Mouse (Mus musculus): ENCODE data around the gene Prkag1. TPM values are rescaled to one million over a fixed set of nuclear protein-coding genes. Genes with fewer than 3 reads are reported as not detected.

Prkag1 gene
- polyA plus RNA-seq, 1 experiment from 2014 or later: 59.0 TPM

- Histone ChIP-seq H3K4me1 (replicated peaks; ENCODE audit: control insufficient read depth, insufficient read depth, low read length) (peaks cover 24% of the 10 kb centered on the region), H3K4me3 (replicated peaks; ENCODE audit: low read length) (no peak overlapping the region), H3K36me3 (replicated peaks; ENCODE audit: control insufficient read depth, insufficient read depth) (no peaks in the 10 kb centered on the region), H3K9ac (no peak overlapping the region), H3K9me3 (ENCODE audit: control insufficient read depth, low read length) (no peaks in the 10 kb centered on the region), H3K27ac (no peak overlapping the region), H3K27me3 (ENCODE audit: control insufficient read depth, insufficient read depth, low read length) (peaks cover 93% of the 10 kb centered on the region), H3K4me2 (replicated peaks) (no peak overlapping the region)
- DNase-seq (ENCODE audit: low spot score) (no peak), ATAC-seq (ENCODE audit: low FRiP score) (no peak)
- whole genome bisulfite sequencing: 6% methylated on average over 9 of the region's 11 CpGs
These were observed 52.5 kb downstream of the Prkag1 start for GRCm38 (mm10) chr15:98778806-98779205.

- Histone ChIP-seq H3K27me3 (ENCODE audit: control insufficient read depth, insufficient read depth, low read length) (peaks cover 97% of the 10 kb centered on the region), H3K9ac (no peak overlapping the region), H3K36me3 (replicated peaks; ENCODE audit: control insufficient read depth, insufficient read depth) (no peaks in the 10 kb centered on the region), H3K4me3 (replicated peaks; ENCODE audit: low read length) (peak overlapping the region; percentile 20), H3K4me1 (replicated peaks; ENCODE audit: control insufficient read depth, insufficient read depth, low read length) (peaks cover 24% of the 10 kb centered on the region), H3K9me3 (ENCODE audit: control insufficient read depth, low read length) (no peaks in the 10 kb centered on the region), H3K4me2 (replicated peaks) (peak overlapping the region; percentile 45), H3K27ac (no peak overlapping the region)
- no peak for DNase-seq (ENCODE audit: low spot score)
- 2% methylated on average over 23 of the region's 25 CpGs for WGBS
- no peak for ATAC-seq (ENCODE audit: low FRiP score)
These were observed 53.0 kb downstream of the Prkag1 start for GRCm38 (mm10) chr15:98778191-98778770.

GRCm38 (mm10) chr15:98777762-98778161, 53.6 kb downstream of the Prkag1 start, which contains the start of gene Wnt10b:
Gene Wnt10b, minus strand, starts transcription at chr15:98778150.
- Histone ChIP-seq H3K4me1 (replicated peaks; ENCODE audit: control insufficient read depth, insufficient read depth, low read length) (peaks cover 25% of the 10 kb centered on the region), H3K27me3 (ENCODE audit: control insufficient read depth, insufficient read depth, low read length) (peaks cover 98% of the 10 kb centered on the region), H3K4me2 (replicated peaks) (peak within 1 kb of the TSS; percentile 45), H3K4me3 (replicated peaks; ENCODE audit: low read length) (peak within 1 kb of the TSS; percentile 20), H3K27ac (no peak within 1 kb of the TSS), H3K36me3 (replicated peaks; ENCODE audit: control insufficient read depth, insufficient read depth) (no peaks in the 10 kb centered on the region), H3K9ac (no peak within 1 kb of the TSS), H3K9me3 (ENCODE audit: control insufficient read depth, low read length) (no peaks in the 10 kb centered on the region)
- 2% methylated on average over 21 of the region's 33 CpGs for WGBS
- DNase-seq (ENCODE audit: low spot score) (no peak), ATAC-seq (ENCODE audit: low FRiP score) (no peak)

- H3K9ac ChIP-seq: no peak overlapping the region
- DNase-seq (ENCODE audit: low spot score) (no peak), ATAC-seq (ENCODE audit: low FRiP score) (no peak)
- no peak overlapping the region for H3K27ac ChIP-seq
- peaks cover 100% of the 10 kb centered on the region for H3K27me3 ChIP-seq (ENCODE audit: control insufficient read depth, insufficient read depth, low read length)
- H3K9me3 ChIP-seq (ENCODE audit: control insufficient read depth, low read length): no peaks in the 10 kb centered on the region
- no peaks in the 10 kb centered on the region for H3K36me3 ChIP-seq (replicated peaks; ENCODE audit: control insufficient read depth, insufficient read depth)
- no peak overlapping the region for H3K4me3 ChIP-seq (replicated peaks; ENCODE audit: low read length)
- H3K4me2 ChIP-seq (replicated peaks): no peak overlapping the region
- peaks cover 30% of the 10 kb centered on the region for H3K4me1 ChIP-seq (replicated peaks; ENCODE audit: control insufficient read depth, insufficient read depth, low read length)
- 2% methylated on average over 18 of the region's 19 CpGs for WGBS
These were observed 54.2 kb downstream of the Prkag1 start for GRCm38 (mm10) chr15:98777005-98777616.

GRCm38 (mm10) chr15:98776280-98777004, 54.9 kb downstream of the Prkag1 start:
- no peak overlapping the region for H3K9ac ChIP-seq
- no peak for DNase-seq (ENCODE audit: low spot score)

GRCm38 (mm10) chr15:98775533-98775932, 55.8 kb downstream of the Prkag1 start:
- no peak for DNase-seq (ENCODE audit: low spot score)
- H3K4me2 ChIP-seq (replicated peaks): no peak overlapping the region
- H3K9ac ChIP-seq: no peak overlapping the region
- WGBS: under 1% methylated on average over 5 of the region's 5 CpGs
- H3K27ac ChIP-seq: no peak overlapping the region
- no peaks in the 10 kb centered on the region for H3K9me3 ChIP-seq (ENCODE audit: control insufficient read depth, low read length)
- H3K4me1 ChIP-seq (replicated peaks; ENCODE audit: control insufficient read depth, insufficient read depth, low read length): peaks cover 30% of the 10 kb centered on the region
- peaks cover 100% of the 10 kb centered on the region for H3K27me3 ChIP-seq (ENCODE audit: control insufficient read depth, insufficient read depth, low read length)
- no peaks in the 10 kb centered on the region for H3K36me3 ChIP-seq (replicated peaks; ENCODE audit: control insufficient read depth, insufficient read depth)
- H3K4me3 ChIP-seq (replicated peaks; ENCODE audit: low read length): no peak overlapping the region
- ATAC-seq (ENCODE audit: low FRiP score): no peak

More at GRCm38 (mm10) chr15:98776280-98777004, 54.9 kb downstream of the Prkag1 start:
- no peaks in the 10 kb centered on the region for H3K9me3 ChIP-seq (ENCODE audit: control insufficient read depth, low read length)
- peaks cover 30% of the 10 kb centered on the region for H3K4me1 ChIP-seq (replicated peaks; ENCODE audit: control insufficient read depth, insufficient read depth, low read length)
- no peaks in the 10 kb centered on the region for H3K36me3 ChIP-seq (replicated peaks; ENCODE audit: control insufficient read depth, insufficient read depth)
- no peak; the same call in 1 of the 2 replicates for ATAC-seq (ENCODE audit: low FRiP score)
- 1% methylated on average over 62 of the region's 62 CpGs for WGBS
- peak overlapping the region; percentile 38 for H3K4me2 ChIP-seq (replicated peaks)
- H3K4me3 ChIP-seq (replicated peaks; ENCODE audit: low read length): peak overlapping the region; percentile 16
- peaks cover 100% of the 10 kb centered on the region for H3K27me3 ChIP-seq (ENCODE audit: control insufficient read depth, insufficient read depth, low read length)
- no peak overlapping the region for H3K27ac ChIP-seq

GRCm38 (mm10) chr15:98774096-98774495, 57.2 kb downstream of the Prkag1 start:
- ATAC-seq (ENCODE audit: low FRiP score) (no peak), DNase-seq (ENCODE audit: low spot score) (no peak)
- Histone ChIP-seq H3K9me3 (ENCODE audit: control insufficient read depth, low read length) (no peaks in the 10 kb centered on the region), H3K27me3 (ENCODE audit: control insufficient read depth, insufficient read depth, low read length) (peaks cover 99% of the 10 kb centered on the region), H3K4me1 (replicated peaks; ENCODE audit: control insufficient read depth, insufficient read depth, low read length) (peaks cover 30% of the 10 kb centered on the region), H3K4me2 (replicated peaks) (no peak overlapping the region), H3K36me3 (replicated peaks; ENCODE audit: control insufficient read depth, insufficient read depth) (no peaks in the 10 kb centered on the region), H3K9ac (no peak overlapping the region), H3K4me3 (replicated peaks; ENCODE audit: low read length) (no peak overlapping the region), H3K27ac (no peak overlapping the region)
- WGBS: 4% methylated on average over 15 of the region's 15 CpGs

GRCm38 (mm10) chr15:98772511-98773211, 58.7 kb downstream of the Prkag1 start:
- Histone ChIP-seq H3K27me3 (ENCODE audit: control insufficient read depth, insufficient read depth, low read length) (peaks cover 99% of the 10 kb centered on the region), H3K4me2 (replicated peaks) (peak overlapping the region; percentile 41), H3K27ac (no peak overlapping the region), H3K4me1 (replicated peaks; ENCODE audit: control insufficient read depth, insufficient read depth, low read length) (peaks cover 19% of the 10 kb centered on the region), H3K36me3 (replicated peaks; ENCODE audit: control insufficient read depth, insufficient read depth) (no peaks in the 10 kb centered on the region), H3K4me3 (replicated peaks; ENCODE audit: low read length) (peak overlapping the region; percentile 12), H3K9ac (peak overlapping the region; percentile 1; the same call in 1 of the 2 replicates), H3K9me3 (ENCODE audit: control insufficient read depth, low read length) (no peaks in the 10 kb centered on the region)
- ATAC-seq (ENCODE audit: low FRiP score): no peak
- no peak for DNase-seq (ENCODE audit: low spot score)
- 2% methylated on average over 36 of the region's 36 CpGs for WGBS
